Mouse (Mus musculus) layer of hippocampus, adult 2 months (tissue): ENCODE results near the gene Irs2. TPM values are rescaled to one million over a fixed set of nuclear protein-coding genes. Genes with fewer than 3 reads are reported as not detected.
A peak's percentile ranks its signal among the peaks of the same experiment; 100 is the strongest.

Source experiments
- DNase-seq, 2 experiments: peaks; one replicate each; pipeline ENCODE4 v3.0.0; 2022; ENCODE audit warnings: low spot score in 2 of 2
- H3K27ac ChIP-seq: fragments of 200-600 bp; 2 replicates; pipeline ENCODE4 v1.8.1; 2022
- H3K4me3 ChIP-seq: fragments of 200-600 bp; 2 replicates; pipeline ENCODE4 v1.8.1; 2022; ENCODE audit warnings: mild to moderate bottlenecking
- CTCF ChIP-seq: fragments of 200-600 bp; conservative IDR thresholded peaks from 2 replicates; pipeline ENCODE4 v1.8.1; 2022; ENCODE audit warnings: antibody characterized with exemption, mild to moderate bottlenecking, moderate library complexity
- total RNA-seq, 2 experiments: library from RNA; stranded (reverse); gene quantifications; 2 replicates each; pipeline ENCODE4 v1.2.3; 2021

The Irs2 gene
- total RNA-seq, 2 experiments from 2014 or later = 74.3 to 74.9 TPM

GRCm38 (mm10) chr8:11007001-11007580 lies 1.2 kb downstream of the Irs2 start:
- DNase-seq = peak; percentile 88 to 93
- peak overlapping the region; percentile 98 for H3K27ac ChIP-seq
- peak; percentile 91 for TF ChIP-seq CTCF
- peak overlapping the region; percentile 91 for H3K4me3 ChIP-seq

GRCm38 (mm10) chr8:11006276-11006630 lies 2.0 kb downstream of the Irs2 start:
- H3K4me3 ChIP-seq = peak overlapping the region; percentile 91
- TF ChIP-seq CTCF = no peak
- no peak for DNase-seq
- peak overlapping the region; percentile 98 for H3K27ac ChIP-seq

- peak overlapping the region; percentile 91 for H3K4me3 ChIP-seq
- peak overlapping the region; percentile 98 for H3K27ac ChIP-seq
- TF ChIP-seq CTCF = peak; percentile 28; the same call in 1 of the 2 replicates
- DNase-seq = no peak
Measured at GRCm38 (mm10) chr8:11005460-11006275, 2.6 kb downstream of the Irs2 start.

GRCm38 (mm10) chr8:11004781-11005459 lies 3.3 kb downstream of the Irs2 start:
- Histone ChIP-seq H3K27ac (peak overlapping the region; percentile 98), H3K4me3 (peak overlapping the region; percentile 91)
- DNase-seq = no peak
- TF ChIP-seq CTCF = no peak

GRCm38 (mm10) chr8:11003917-11004470 lies 4.3 kb downstream of the Irs2 start:
- no peak for TF ChIP-seq CTCF
- DNase-seq = no peak
- peak overlapping the region; percentile 98 for H3K27ac ChIP-seq
- H3K4me3 ChIP-seq = peak overlapping the region; percentile 91

GRCm38 (mm10) chr8:11003253-11003652 lies 5.0 kb downstream of the Irs2 start:
- no peak for TF ChIP-seq CTCF
- Histone ChIP-seq H3K4me3 (peak overlapping the region; percentile 91), H3K27ac (peak overlapping the region; percentile 98)
- DNase-seq = no peak

- Histone ChIP-seq H3K27ac (peak overlapping the region; percentile 98), H3K4me3 (peak overlapping the region; percentile 91)
- TF ChIP-seq CTCF = no peak
- DNase-seq = no peak
Measured at GRCm38 (mm10) chr8:11002816-11003215, 5.4 kb downstream of the Irs2 start.

- Histone ChIP-seq H3K27ac (peak overlapping the region; percentile 11; the same call in 1 of the 2 replicates), H3K4me3 (peak overlapping the region; percentile 91)
- TF ChIP-seq CTCF = no peak
- DNase-seq = no peak
Measured at GRCm38 (mm10) chr8:11001062-11001549, 7.2 kb downstream of the Irs2 start.

GRCm38 (mm10) chr8:10999538-10999937 lies 8.7 kb downstream of the Irs2 start:
- TF ChIP-seq CTCF = no peak
- Histone ChIP-seq H3K4me3 (peak overlapping the region; percentile 91), H3K27ac (peak overlapping the region; percentile 11; the same call in 1 of the 2 replicates)
- DNase-seq = no peak

GRCm38 (mm10) chr8:10996247-10996646 lies 12.0 kb downstream of the Irs2 start:
- H3K27ac ChIP-seq = no peak overlapping the region
- no peak for DNase-seq
- no peak for TF ChIP-seq CTCF
- H3K4me3 ChIP-seq = no peak overlapping the region

GRCm38 (mm10) chr8:10995756-10996155 lies 12.5 kb downstream of the Irs2 start:
- DNase-seq = no peak
- TF ChIP-seq CTCF = no peak
- no peak overlapping the region for H3K27ac ChIP-seq
- H3K4me3 ChIP-seq = no peak overlapping the region

GRCm38 (mm10) chr8:10994390-10994954 lies 13.8 kb downstream of the Irs2 start:
- TF ChIP-seq CTCF = no peak
- no peak overlapping the region for H3K27ac ChIP-seq
- H3K4me3 ChIP-seq = no peak overlapping the region
- DNase-seq = no peak
